Comparison of ENCODE assay signal across 8 mouse cellular contexts in genomic region chr8:106138616-106139015, GRCm38 (mm10). TPM values are rescaled to one million over a fixed set of nuclear protein-coding genes. Genes with fewer than 3 reads are reported as not detected.
DNase-seq lines count a peak whose midpoint lies in the region; ATAC-seq and TF ChIP-seq lines count a peak whose summit lies in the region.

No protein-coding gene starts in this region.

- H3K9ac ChIP-seq in liver, embryonic 11.5 days (ENCODE audit: low read depth, low read length) = peak overlapping the region; percentile 49; the same call in 1 of the 2 replicates
- peak overlapping the region; percentile 81 for H3K9ac ChIP-seq in stomach, postnatal 0 days (ENCODE audit: low read length)

- no peak for TF ChIP-seq EP300 in stomach, postnatal 0 days (optimal IDR thresholded peaks at IDR 0.05)

- no peaks in the 10 kb centered on the region for H3K9me3 ChIP-seq in liver, embryonic 11.5 days (ENCODE audit: control insufficient read depth, low read length)
- H3K9me3 ChIP-seq in stomach, postnatal 0 days (ENCODE audit: control insufficient read depth, low read length) = no peaks in the 10 kb centered on the region

- no peak for ATAC-seq in liver, embryonic 11.5 days (replicated peaks; ENCODE audit: low FRiP score)
- no peak for ATAC-seq in stomach, postnatal 0 days (ENCODE audit: low FRiP score, low TSS enrichment)

- TF ChIP-seq CTCF in spleen, adult 2 months (IDR thresholded peaks at IDR 0.05; ENCODE audit: extremely low read depth, insufficient read depth, insufficient read length, insufficient replicate concordance) = no peak
- no peak for TF ChIP-seq CTCF in stomach, postnatal 0 days (IDR thresholded peaks at IDR 0.05; ENCODE audit: low read depth)

- no peak for TF ChIP-seq POLR2A in spleen, adult 2 months (IDR thresholded peaks at IDR 0.05; ENCODE audit: low read depth, low read length)

- peaks cover 23% of the 10 kb centered on the region for H3K27me3 ChIP-seq in spleen, adult 2 months (ENCODE audit: control insufficient read depth, insufficient read depth, low read length)
- peaks cover 44% of the 10 kb centered on the region for H3K27me3 ChIP-seq in liver, embryonic 11.5 days (replicated peaks; ENCODE audit: control insufficient read depth, insufficient read depth, low read length)
- H3K27me3 ChIP-seq in stomach, postnatal 0 days (ENCODE audit: control insufficient read depth, insufficient read depth, low read length) = peaks cover 2% of the 10 kb centered on the region; the same call in 1 of the 2 replicates

- WGBS in spleen, adult 2 months = 48% methylated on average over 7 of the region's 7 CpGs
- WGBS in liver, embryonic 11.5 days = 17% methylated on average over 7 of the region's 7 CpGs
- WGBS in stomach, postnatal 0 days = 11% methylated on average over 7 of the region's 7 CpGs

- H3K4me3 ChIP-seq in spleen, adult 2 months (ENCODE audit: extremely low read depth, insufficient read depth, insufficient read length) = peak overlapping the region; percentile 31; the same call in 1 of the 2 replicates
- peak overlapping the region; percentile 62 for H3K4me3 ChIP-seq in liver, embryonic 11.5 days (ENCODE audit: low read depth, low read length)
- peak overlapping the region; percentile 62 for H3K4me3 ChIP-seq in stomach, postnatal 0 days (ENCODE audit: low read depth, low read length)

- H3K36me3 ChIP-seq in spleen, adult 2 months (ENCODE audit: control insufficient read depth, insufficient read depth, low read length) = no peaks in the 10 kb centered on the region
- no peaks in the 10 kb centered on the region for H3K36me3 ChIP-seq in liver, embryonic 11.5 days (ENCODE audit: control insufficient read depth, insufficient read depth, low read length)
- H3K36me3 ChIP-seq in stomach, postnatal 0 days (ENCODE audit: control insufficient read depth, insufficient read depth, low read length) = no peaks in the 10 kb centered on the region

- H3K4me1 ChIP-seq in spleen, adult 2 months (ENCODE audit: control insufficient read depth, insufficient read depth, insufficient read length) = peaks cover 17% of the 10 kb centered on the region
- peaks cover 24% of the 10 kb centered on the region for H3K4me1 ChIP-seq in liver, embryonic 11.5 days (replicated peaks; ENCODE audit: control insufficient read depth, insufficient read depth, low read length)
- no peaks in the 10 kb centered on the region for H3K4me1 ChIP-seq in stomach, postnatal 0 days (replicated peaks; ENCODE audit: control insufficient read depth, insufficient read depth)

- H3K27ac ChIP-seq in spleen, adult 2 months (ENCODE audit: insufficient read depth, low read length) = no peak overlapping the region
- no peak overlapping the region for H3K27ac ChIP-seq in liver, embryonic 11.5 days (ENCODE audit: low read depth, low read length)
- H3K27ac ChIP-seq in stomach, postnatal 0 days (replicated peaks) = peak overlapping the region; percentile 95

- peak overlapping the region; percentile 93 for H3K4me2 ChIP-seq in liver, embryonic 11.5 days
- H3K4me2 ChIP-seq in stomach, postnatal 0 days (replicated peaks; ENCODE audit: low read depth) = peak overlapping the region; percentile 78

- DNase-seq in embryo, embryonic 10.5 days (ENCODE audit: low spot score) = peak; percentile 9
- no peak for DNase-seq in embryo, embryonic 11 days
- DNase-seq in spleen, adult 2 months (ENCODE audit: low read depth in 1 of 2, low spot score in 2 of 2) = no peak
- no peak for DNase-seq in spleen, postnatal 10 days (ENCODE audit: low spot score in 2 of 2)
- DNase-seq in liver, embryonic 11.5 days (ENCODE audit: low spot score) = no peak
- no peak for DNase-seq in stomach, postnatal 0 days (ENCODE audit: low spot score)
- DNase-seq in frontal cortex, postnatal 25 days (ENCODE audit: low spot score in 2 of 2) = no peak
- DNase-seq in frontal cortex, postnatal 36 days (ENCODE audit: low spot score in 2 of 2) = no peak

RNA-seq across cellular contexts. Expression of gene Esrp2, which starts 1.8 kb away (rescaled TPM):
- polyA plus RNA-seq in spleen, adult 2 months (2012; rRNA removed) = 0.67 and 0.69 TPM in 2 replicates
- polyA plus RNA-seq in liver, embryonic 11.5 days (2014; fragmentation: Nextera tagmentation; extraction: Ambion mirVana) = 11.6 and 12.7 TPM in 2 replicates
- 38.9 and 48.0 TPM in 2 replicates for polyA plus RNA-seq in stomach, postnatal 0 days (2015; fragmentation: Nextera tagmentation; extraction: Ambion mirVana)

RNA-seq across cellular contexts. Expression of gene Pla2g15, which starts 11.6 kb away (rescaled TPM):
- polyA plus RNA-seq in spleen, adult 2 months (2012; rRNA removed) = 24.6 and 35.4 TPM in 2 replicates
- polyA plus RNA-seq in liver, embryonic 11.5 days (2014; fragmentation: Nextera tagmentation; extraction: Ambion mirVana) = 9.2 and 9.6 TPM in 2 replicates
- polyA plus RNA-seq in stomach, postnatal 0 days (2015; fragmentation: Nextera tagmentation; extraction: Ambion mirVana) = 5.6 and 5.7 TPM in 2 replicates

RNA-seq across cellular contexts. Expression of gene Slc7a6, which starts 30.0 kb away (rescaled TPM):
- 22.4 and 22.6 TPM in 2 replicates for polyA plus RNA-seq in spleen, adult 2 months (2012; rRNA removed)
- 46.3 and 52.5 TPM in 2 replicates for polyA plus RNA-seq in liver, embryonic 11.5 days (2014; fragmentation: Nextera tagmentation; extraction: Ambion mirVana)
- 24.3 and 25.8 TPM in 2 replicates for polyA plus RNA-seq in stomach, postnatal 0 days (2015; fragmentation: Nextera tagmentation; extraction: Ambion mirVana)
